Mouse (Mus musculus) splenic B cell, adult 2 months (primary cell): Measurements from ENCODE around the gene Foxb2.

Experiments
- DNase-seq: peaks from one replicate; pipeline ENCODE4 v3.0.0-alpha.2; 2011; ENCODE audit warnings: low read depth, low spot score
- H3K27me3 ChIP-seq: 2 replicates; pipeline ENCODE4 v1.6.1; 2012; ENCODE audit warnings: mild to moderate bottlenecking, low read length, moderate library complexity, mixed read lengths; ENCODE audit not compliant: control insufficient read depth, poor library complexity, insufficient read depth, severe bottlenecking
- H3K36me3 ChIP-seq: 2 replicates; pipeline ENCODE4 v1.6.1; 2012; ENCODE audit warnings: mild to moderate bottlenecking, low read length, moderate library complexity, mixed read lengths; ENCODE audit not compliant: control insufficient read depth, poor library complexity, insufficient read depth, severe bottlenecking

Foxb2 gene

GRCm38 (mm10) chr19:16873221-16873861, at the start of gene Foxb2:
Foxb2 (minus strand) TSS chr19:16873805.
- H3K36me3 ChIP-seq, result no peaks in the 10 kb centered on the region
- DNase-seq, result peak; percentile 22
- peaks cover 7% of the 10 kb centered on the region for H3K27me3 ChIP-seq

DNA sequence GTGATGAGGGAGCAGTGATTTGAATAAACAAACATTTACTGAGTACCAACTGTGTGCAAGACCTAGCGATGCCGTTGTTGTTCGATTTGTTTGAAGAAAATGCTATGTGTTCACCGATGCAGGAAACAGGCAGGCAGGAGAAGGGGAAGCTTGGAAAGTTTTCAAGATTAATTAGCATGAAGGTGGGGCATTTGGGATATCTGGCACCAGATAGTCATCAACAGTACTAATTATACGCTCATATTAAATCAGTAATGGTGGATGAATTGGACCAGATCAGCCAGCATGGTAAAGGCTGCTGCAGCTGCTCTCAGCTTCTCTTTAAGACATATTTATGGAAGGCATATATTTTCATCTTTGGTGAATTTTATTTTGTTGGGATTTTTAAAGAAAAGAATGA, 37.9 kb upstream of the Foxb2 start:
- DNase-seq, result no peak
- H3K27me3 ChIP-seq, result no peaks in the 10 kb centered on the region
- no peaks in the 10 kb centered on the region for H3K36me3 ChIP-seq

GRCm38 (mm10) chr19:16903106-16903505, 29.5 kb upstream of the Foxb2 start:
- Histone ChIP-seq H3K27me3 (no peaks in the 10 kb centered on the region), H3K36me3 (no peaks in the 10 kb centered on the region)
- no peak for DNase-seq

GRCm38 (mm10) chr19:16899716-16900115, 26.1 kb upstream of the Foxb2 start:
- H3K27me3 ChIP-seq, result no peaks in the 10 kb centered on the region
- DNase-seq, result no peak
- H3K36me3 ChIP-seq, result no peaks in the 10 kb centered on the region

DNA sequence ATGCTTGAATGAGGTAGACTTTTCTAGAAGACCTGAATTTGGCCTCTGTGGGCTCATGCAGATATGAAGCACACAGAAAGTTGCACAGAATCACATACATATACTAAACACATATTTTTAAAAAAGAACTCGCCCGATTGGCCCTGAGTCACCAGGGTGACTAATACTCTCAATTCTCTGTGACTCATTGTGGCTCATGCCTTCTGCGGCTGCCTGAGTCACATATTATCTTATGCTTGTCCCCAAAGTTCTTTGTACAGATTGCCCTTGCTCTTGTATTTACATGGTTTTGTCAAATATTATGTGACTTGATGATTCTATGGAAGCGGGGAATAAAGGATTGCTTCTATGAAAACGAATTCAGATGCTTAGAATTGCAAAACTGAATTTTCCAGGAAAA, 25.0 kb upstream of the Foxb2 start:
- H3K27me3 ChIP-seq, result no peaks in the 10 kb centered on the region
- DNase-seq, result no peak
- no peaks in the 10 kb centered on the region for H3K36me3 ChIP-seq

GRCm38 (mm10) chr19:16876458-16876770, 2.8 kb upstream of the Foxb2 start:
- no peaks in the 10 kb centered on the region for H3K36me3 ChIP-seq
- DNase-seq, result no peak

GRCm38 (mm10) chr19:16875631-16876457, 2.2 kb upstream of the Foxb2 start:
- peaks cover 3% of the 10 kb centered on the region; the same call in 1 of the 2 replicates for H3K27me3 ChIP-seq
- H3K36me3 ChIP-seq, result no peaks in the 10 kb centered on the region
- DNase-seq, result no peak

More at GRCm38 (mm10) chr19:16876458-16876770, 2.8 kb upstream of the Foxb2 start:
- H3K27me3 ChIP-seq, result no peaks in the 10 kb centered on the region

DNA sequence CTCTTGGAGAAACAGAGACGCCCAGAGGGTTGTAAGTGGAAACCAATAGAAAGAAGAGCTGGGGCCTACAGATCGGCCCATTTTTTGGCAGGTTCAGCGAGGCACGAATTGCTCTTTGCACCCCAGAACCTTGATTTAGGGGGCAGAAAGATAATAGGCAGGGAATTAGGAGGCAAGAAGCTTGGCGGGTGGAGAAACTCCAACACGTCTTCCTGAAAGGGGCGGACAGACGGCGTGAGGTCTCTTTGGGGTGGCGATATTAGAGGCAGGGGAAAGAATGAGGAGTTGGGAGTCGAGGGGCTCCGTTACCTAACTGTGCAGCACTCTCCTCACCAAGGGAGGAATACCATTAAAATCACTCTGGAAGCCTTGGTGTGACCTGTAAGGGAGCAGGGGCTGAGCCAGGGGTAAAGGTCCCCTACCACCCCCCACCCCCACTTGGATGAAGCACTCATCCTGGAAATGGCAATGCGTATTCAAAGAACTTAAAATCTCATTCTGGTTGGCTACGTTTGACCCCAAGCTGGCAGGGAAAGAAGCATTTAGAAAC, 1.5 kb upstream of the Foxb2 start:
- no peak for DNase-seq
- peaks cover 3% of the 10 kb centered on the region; the same call in 1 of the 2 replicates for H3K27me3 ChIP-seq
- no peaks in the 10 kb centered on the region for H3K36me3 ChIP-seq

DNA sequence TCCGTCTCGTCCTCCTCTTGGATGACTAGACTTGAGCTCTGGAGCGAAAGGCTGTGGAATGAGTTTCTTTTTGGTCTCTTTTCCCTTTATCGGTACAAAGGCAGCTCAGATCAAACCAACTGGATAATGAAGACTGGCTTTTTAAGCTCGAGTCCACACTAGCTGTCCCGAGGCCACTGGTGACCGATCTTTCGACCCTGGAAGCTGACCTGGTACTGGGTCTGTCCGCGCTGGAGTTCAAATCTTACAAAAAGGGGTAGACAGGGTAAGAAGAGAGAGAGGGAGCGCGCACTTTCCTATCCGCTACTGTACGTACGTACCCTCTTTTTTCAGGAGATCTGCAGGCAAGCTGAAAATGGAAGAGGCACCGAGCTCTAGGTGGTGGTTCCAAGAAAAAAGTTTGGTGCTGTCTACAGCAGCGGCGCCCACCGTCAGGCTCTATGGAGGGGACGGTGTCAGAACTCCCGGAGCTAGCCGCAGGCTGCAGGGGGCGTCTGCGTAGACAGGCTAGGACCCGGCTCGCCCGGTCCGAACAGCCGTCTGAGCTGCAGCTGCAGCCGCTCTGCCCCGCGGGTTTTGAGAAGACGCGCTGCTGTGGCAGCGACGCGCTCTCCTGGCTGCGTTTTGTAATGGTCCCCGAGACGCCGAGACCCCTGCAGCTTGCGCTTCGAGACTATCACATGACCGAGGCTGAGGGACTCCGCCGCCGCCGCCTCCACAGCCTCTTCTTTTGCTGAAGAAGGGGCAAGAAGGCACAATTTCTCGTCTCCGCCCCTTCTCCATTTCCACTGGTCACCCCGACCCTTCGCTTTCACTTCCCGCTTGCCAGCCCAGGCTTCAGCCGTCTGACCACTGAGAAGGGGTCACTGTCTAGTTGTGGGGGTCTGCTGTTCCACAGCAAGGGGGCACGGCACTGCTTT, 597 bp upstream of the Foxb2 start:
- Histone ChIP-seq H3K36me3 (no peaks in the 10 kb centered on the region), H3K27me3 (peaks cover 4% of the 10 kb centered on the region; the same call in 1 of the 2 replicates)
- peak; percentile 3 for DNase-seq

- H3K36me3 ChIP-seq, result no peaks in the 10 kb centered on the region
- peak; percentile 25 for DNase-seq
Measured at GRCm38 (mm10) chr19:16872331-16873180, 1.0 kb downstream of the Foxb2 start.

GRCm38 (mm10) chr19:16871192-16871760, 2.3 kb downstream of the Foxb2 start:
- Histone ChIP-seq H3K36me3 (no peaks in the 10 kb centered on the region), H3K27me3 (peaks cover 7% of the 10 kb centered on the region)
- DNase-seq, result peak; percentile 6

More at GRCm38 (mm10) chr19:16872331-16873180, 1.0 kb downstream of the Foxb2 start:
- H3K27me3 ChIP-seq, result peaks cover 7% of the 10 kb centered on the region

DNA sequence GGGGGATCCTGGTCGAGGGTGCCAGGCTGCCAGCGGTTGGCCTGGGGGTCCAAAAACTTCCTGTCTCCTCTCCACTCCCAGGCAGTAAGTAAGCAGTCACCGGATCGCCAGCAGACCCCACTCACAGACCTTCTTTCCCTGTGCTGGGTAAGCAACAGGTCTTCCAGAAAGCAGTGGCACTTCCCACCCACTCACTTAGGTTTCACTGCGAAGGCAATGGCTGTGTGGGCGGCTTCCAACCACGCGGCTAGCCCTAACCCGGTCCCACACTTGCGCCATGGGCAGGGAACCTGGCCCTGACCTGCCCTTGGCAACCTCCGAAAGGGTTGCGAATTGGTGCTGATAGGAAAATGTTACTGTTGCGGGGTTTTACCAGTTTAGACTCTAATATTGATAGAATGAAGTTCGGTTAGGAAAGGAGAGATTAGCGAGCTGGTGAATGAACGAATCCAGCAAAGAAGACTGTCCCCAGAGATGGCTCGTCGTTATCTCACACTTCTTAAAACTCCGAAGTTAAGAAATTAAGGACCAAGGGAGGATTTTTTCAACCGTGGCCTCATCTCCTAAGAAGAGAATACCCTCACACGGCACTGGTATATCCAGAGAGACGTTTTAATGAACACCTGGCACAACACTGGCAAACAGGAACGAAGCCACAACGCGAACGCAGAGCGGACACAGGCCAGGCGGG, 3.0 kb downstream of the Foxb2 start:
- H3K27me3 ChIP-seq, result peaks cover 7% of the 10 kb centered on the region
- peak; percentile 7 for DNase-seq
- no peaks in the 10 kb centered on the region for H3K36me3 ChIP-seq

- Histone ChIP-seq H3K36me3 (no peaks in the 10 kb centered on the region), H3K27me3 (peaks cover 7% of the 10 kb centered on the region)
- no peak for DNase-seq
Measured at GRCm38 (mm10) chr19:16868534-16868933, 5.1 kb downstream of the Foxb2 start.
